14 mouse cellular contexts compared by ENCODE assay signal in genomic region chr4:105365076-105365475, GRCm38 (mm10).
DNase-seq lines count a peak whose midpoint lies in the region; ATAC-seq lines count a peak whose summit lies in the region.
"Had no signal": no experiment of that assay in that cellular context is flagged by ENCODE, and none has a peak within 500 bp of the region (broad histone marks: within the 10 kb centered on the region; RNA-seq: fewer than 3 reads in every experiment).

No protein-coding gene starts in this region.

- H3K4me3 ChIP-seq in heart, embryonic 13.5 days = no peak overlapping the region
- H3K4me3 ChIP-seq in kidney, embryonic 15.5 days (replicated peaks) = no peak overlapping the region
- H3K4me3 ChIP-seq: hindbrain, embryonic 15.5 days; midbrain, embryonic 12.5 days had no signal

- H3K9ac ChIP-seq in heart, embryonic 13.5 days = no peak overlapping the region
- no peak overlapping the region for H3K9ac ChIP-seq in kidney, embryonic 15.5 days
- H3K9ac ChIP-seq: hindbrain, embryonic 15.5 days; midbrain, embryonic 12.5 days had no signal

- H3K9me3 ChIP-seq in heart, embryonic 13.5 days = no peaks in the 10 kb centered on the region
- H3K9me3 ChIP-seq in kidney, embryonic 15.5 days (replicated peaks) = no peaks in the 10 kb centered on the region
- H3K9me3 ChIP-seq: hindbrain, embryonic 15.5 days; midbrain, embryonic 12.5 days had no signal

- no peak overlapping the region for H3K4me2 ChIP-seq in heart, embryonic 13.5 days
- no peak overlapping the region for H3K4me2 ChIP-seq in kidney, embryonic 15.5 days
- H3K4me2 ChIP-seq: hindbrain, embryonic 15.5 days; midbrain, embryonic 12.5 days had no signal

- H3K27ac ChIP-seq in heart, embryonic 13.5 days (replicated peaks) = peak overlapping the region; percentile 65; the same call in 1 of the 2 replicates
- peak overlapping the region; percentile 29; the same call in 1 of the 2 replicates for H3K27ac ChIP-seq in kidney, embryonic 15.5 days
- H3K27ac ChIP-seq: hindbrain, embryonic 15.5 days; midbrain, embryonic 12.5 days had no signal

- intact Hi-C loops in heart, postnatal 25 days (cut with DNase I) = no loop called here

- no peaks in the 10 kb centered on the region for H3K36me3 ChIP-seq in heart, embryonic 13.5 days
- H3K36me3 ChIP-seq in kidney, embryonic 15.5 days = no peaks in the 10 kb centered on the region
- H3K36me3 ChIP-seq: hindbrain, embryonic 15.5 days; midbrain, embryonic 12.5 days had no signal

- H3K27me3 ChIP-seq in heart, embryonic 13.5 days (replicated peaks) = no peaks in the 10 kb centered on the region
- H3K27me3 ChIP-seq in kidney, embryonic 15.5 days = no peaks in the 10 kb centered on the region
- H3K27me3 ChIP-seq: hindbrain, embryonic 15.5 days; midbrain, embryonic 12.5 days had no signal

- 68% methylated on average over 5 of the region's 5 CpGs for WGBS in heart, embryonic 13.5 days
- WGBS in kidney, embryonic 15.5 days = 64% methylated on average over 5 of the region's 5 CpGs

- peaks cover 13% of the 10 kb centered on the region for H3K4me1 ChIP-seq in heart, embryonic 13.5 days
- peaks cover 8% of the 10 kb centered on the region; the same call in 1 of the 2 replicates for H3K4me1 ChIP-seq in kidney, embryonic 15.5 days
- H3K4me1 ChIP-seq: hindbrain, embryonic 15.5 days; midbrain, embryonic 12.5 days had no signal

- no peak for ATAC-seq in heart, embryonic 13.5 days (ENCODE audit: extremely low read depth, insufficient number of reproducible peaks, low FRiP score, low TSS enrichment)
- ATAC-seq in kidney, embryonic 15.5 days (replicated peaks; ENCODE audit: low FRiP score) = peak; percentile 85

- DNase-seq in heart, adult 18-20 months = peak; percentile 27 to 51
- no peak for DNase-seq in heart, postnatal 25 days (ENCODE audit: low spot score)
- peak; percentile 49 for DNase-seq in lung, postnatal 10 days
- DNase-seq in layer of hippocampus, postnatal 14 days (ENCODE audit: low spot score in 2 of 2) = no peak
- DNase-seq in right cerebral cortex, adult 18-20 months = no peak
- no peak for DNase-seq in cerebellum, postnatal 25 days
- DNase-seq: embryo, embryonic 11 days; gastrocnemius, postnatal 14 days; liver; retina, postnatal 1 day had no signal

Comparison
In these comparisons a context has a peak if more than half of its experiments do, and no peak if none do; other contexts are left out.
1. DNase-seq: peak in heart, adult 18-20 months (2 of 2) and lung, postnatal 10 days (single experiment); none in heart, postnatal 25 days (single experiment), layer of hippocampus, postnatal 14 days (0 of 2), right cerebral cortex, adult 18-20 months (single experiment) and cerebellum, postnatal 25 days (0 of 2).